Mouse (Mus musculus) MEL (cell line): ENCODE measurements at regions not wholly inside any gene's neighbourhood (a gene's known extent, or its start where the extent isn't known, plus 50 kb on each side); places are given as distances from the start of the nearest gene placed in this dataset.

Source experiments
- DNase-seq: peaks from one replicate; pipeline ENCODE4 v3.0.0; 2011; ENCODE audit warnings: low read depth, low spot score
- H3K27ac ChIP-seq: 2 replicates; pipeline ENCODE4 v1.5.1; 2012; ENCODE audit warnings: low read depth, mild to moderate bottlenecking, control low read depth, low read length, moderate library complexity; ENCODE audit not compliant: control insufficient read depth
- H3K27me3 ChIP-seq, 2 experiments: fragments of 150-350 bp in 1 of 2; sonication (generic) in 1 of 2; 2 replicates each; pipeline ENCODE4 v1.6.1; 2012; ENCODE audit warnings: low read length in 2 of 2, mild to moderate bottlenecking in 2 of 2, improper control_type of control experiment in 1 of 2, moderate library complexity in 1 of 2; ENCODE audit not compliant: insufficient read depth in 2 of 2, control insufficient read depth in 1 of 2
- H3K36me3 ChIP-seq, 2 experiments: 2 replicates each; pipeline ENCODE4 v1.6.1; 2012 to 2014; ENCODE audit warnings: low read length in 2 of 2, improper control_type of control experiment in 1 of 2, inconsistent platforms in 1 of 2, mild to moderate bottlenecking in 1 of 2; ENCODE audit not compliant: insufficient read depth in 2 of 2, control insufficient read depth in 1 of 2
- H3K4me1 ChIP-seq, 2 experiments: fragments of 150-350 bp in 1 of 2; sonication (generic) in 1 of 2; 2 replicates each; pipeline ENCODE4 v1.6.1; 2012; ENCODE audit warnings: low read length in 2 of 2, improper control_type of control experiment in 1 of 2, mild to moderate bottlenecking in 1 of 2; ENCODE audit not compliant: insufficient read depth in 2 of 2, control insufficient read depth in 1 of 2
- H3K4me3 ChIP-seq, 2 experiments: fragments of 150-350 bp in 1 of 2; sonication (generic) in 1 of 2; 2 replicates each; pipeline ENCODE4 v1.5.1; 2012; ENCODE audit warnings: low read depth in 2 of 2, low read length in 2 of 2, mild to moderate bottlenecking in 2 of 2, moderate library complexity in 2 of 2, control low read depth in 1 of 2, improper control_type of control experiment in 1 of 2; ENCODE audit not compliant: control insufficient read depth in 1 of 2, insufficient read depth in 1 of 2
- H3K79me2 ChIP-seq: 2 replicates; pipeline ENCODE4 v1.6.1; 2012; ENCODE audit warnings: mild to moderate bottlenecking, low read length, moderate library complexity; ENCODE audit not compliant: control insufficient read depth, poor library complexity, insufficient read depth
- H3K9ac ChIP-seq: 2 replicates; pipeline ENCODE4 v1.6.1; 2012; ENCODE audit warnings: low read depth, mild to moderate bottlenecking, control low read depth, low read length, moderate library complexity; ENCODE audit not compliant: control insufficient read depth, poor library complexity, severe bottlenecking
- H3K9me3 ChIP-seq: fragments of 150-350 bp; sonication (generic); replicated peaks from 2 replicates; pipeline ENCODE4 v1.6.1; 2012; ENCODE audit warnings: mild to moderate bottlenecking, low read length, improper control_type of control experiment, moderate library complexity; ENCODE audit not compliant: insufficient read depth
- CHD2 ChIP-seq: IDR thresholded peaks from 2 replicates; pipeline ENCODE4 v1.6.1; 2011; ENCODE audit warnings: low read length, improper control_type of control experiment
- CTCF ChIP-seq, 3 experiments: IDR thresholded peaks in 2 of 3; conservative IDR thresholded peaks in 1 of 3; 2 replicates each; pipeline ENCODE4 v1.5.1; 2011 to 2012; ENCODE audit warnings: low read length in 3 of 3, low read depth in 2 of 3, mild to moderate bottlenecking in 2 of 3, improper control_type of control experiment in 1 of 3, inconsistent platforms in 1 of 3, mixed read lengths in 1 of 3, moderate library complexity in 1 of 3; ENCODE audit not compliant: control insufficient read depth in 1 of 3, insufficient read depth in 1 of 3, poor library complexity in 1 of 3, severe bottlenecking in 1 of 3
- ELF1 ChIP-seq: IDR thresholded peaks from 2 replicates; pipeline ENCODE4 v1.6.1; 2014; ENCODE audit warnings: low read depth, mild to moderate bottlenecking, inconsistent platforms, low read length, improper control_type of control experiment, moderate library complexity
- EP300 ChIP-seq, 2 experiments: IDR thresholded peaks; 2 replicates each; pipeline ENCODE4 v1.6.1; 2011; ENCODE audit warnings: improper control_type of control experiment in 2 of 2, low read length in 2 of 2, low read depth in 1 of 2, mild to moderate bottlenecking in 1 of 2
- GABPA ChIP-seq: IDR thresholded peaks from 2 replicates; pipeline ENCODE4 v1.6.1; 2012; ENCODE audit warnings: low read depth, mild to moderate bottlenecking, inconsistent platforms, low read length, improper control_type of control experiment, moderate library complexity
- GATA1 ChIP-seq: IDR thresholded peaks from 2 replicates; pipeline ENCODE4 v1.6.1; 2011; ENCODE audit warnings: low read depth, low read length, improper control_type of control experiment
- HCFC1 ChIP-seq: IDR thresholded peaks from 2 replicates; pipeline ENCODE4 v1.6.1; 2012; ENCODE audit warnings: low read depth, mild to moderate bottlenecking, inconsistent platforms, low read length, improper control_type of control experiment, moderate library complexity
- MAFK ChIP-seq: IDR thresholded peaks from 2 replicates; pipeline ENCODE4 v1.6.1; 2011; ENCODE audit warnings: low read depth, mild to moderate bottlenecking, low read length, improper control_type of control experiment, borderline replicate concordance
- NELFE ChIP-seq: IDR thresholded peaks from 2 replicates; pipeline ENCODE4 v1.6.1; 2011; ENCODE audit warnings: low read depth, low read length, improper control_type of control experiment
- POLR2A ChIP-seq, 2 experiments: IDR thresholded peaks; 2 replicates each; pipeline ENCODE4 v1.6.1; 2011 to 2012; ENCODE audit warnings: low read length in 2 of 2, mild to moderate bottlenecking in 2 of 2, control low read depth in 1 of 2, improper control_type of control experiment in 1 of 2, low read depth in 1 of 2, moderate library complexity in 1 of 2; ENCODE audit not compliant: control insufficient read depth in 1 of 2, insufficient read depth in 1 of 2, poor library complexity in 1 of 2
- POLR2AphosphoS5 ChIP-seq: IDR thresholded peaks from 2 replicates; pipeline ENCODE4 v1.6.1; 2012; ENCODE audit warnings: low read depth, borderline replicate concordance, mild to moderate bottlenecking, inconsistent platforms, low read length, moderate library complexity, mixed read lengths
- RAD21 ChIP-seq: IDR thresholded peaks from 2 replicates; pipeline ENCODE4 v1.6.1; 2011; ENCODE audit warnings: mild to moderate bottlenecking, low read depth, low read length, improper control_type of control experiment
- RCOR1 ChIP-seq: IDR thresholded peaks from 2 replicates; pipeline ENCODE4 v1.6.1; 2012; ENCODE audit warnings: low read depth, mild to moderate bottlenecking, inconsistent platforms, low read length, improper control_type of control experiment
- SMC3 ChIP-seq: IDR thresholded peaks from 2 replicates; pipeline ENCODE4 v1.6.1; 2011; ENCODE audit warnings: low read depth, low read length, improper control_type of control experiment
- UBTF ChIP-seq: IDR thresholded peaks from 2 replicates; pipeline ENCODE4 v1.6.1; 2012; ENCODE audit warnings: low read depth, mild to moderate bottlenecking, inconsistent platforms, low read length, improper control_type of control experiment, moderate library complexity, borderline replicate concordance; ENCODE audit not compliant: insufficient read depth
- USF1 ChIP-seq: IDR thresholded peaks from 2 replicates; pipeline ENCODE4 v1.6.1; 2014; ENCODE audit warnings: low read depth, mild to moderate bottlenecking, inconsistent platforms, low read length, improper control_type of control experiment, moderate library complexity
- ZC3H11A ChIP-seq: IDR thresholded peaks from 2 replicates; pipeline ENCODE4 v1.6.1; 2012; ENCODE audit warnings: low read depth, mild to moderate bottlenecking, inconsistent platforms, low read length, improper control_type of control experiment
- ZKSCAN1 ChIP-seq: IDR thresholded peaks from 2 replicates; pipeline ENCODE4 v1.6.1; 2012; ENCODE audit warnings: low read depth, mild to moderate bottlenecking, inconsistent platforms, low read length, improper control_type of control experiment, moderate library complexity

GRCm38 (mm10) chr4:55215425-55216174 is 134.2 kb upstream of the Rad23b start:
- TF ChIP-seq ELF1, result no peak
- no peak for TF ChIP-seq POLR2AphosphoS5
- TF ChIP-seq POLR2A (IDR thresholded peaks at IDR 0.05; ENCODE audit: control insufficient read depth in 1 of 2, insufficient read depth in 1 of 2, low read depth in 1 of 2, low read length in 2 of 2, poor library complexity in 1 of 2), result no peak
- TF ChIP-seq EP300 (IDR thresholded peaks at IDR 0.05; ENCODE audit: low read depth in 1 of 2, low read length in 2 of 2), result no peak
- TF ChIP-seq MAFK, result no peak
- Histone ChIP-seq H3K36me3 (no peaks in the 10 kb centered on the region), H3K4me3 (no peak overlapping the region), H3K4me1 (no peaks in the 10 kb centered on the region), H3K79me2 (no peaks in the 10 kb centered on the region), H3K27me3 (no peaks in the 10 kb centered on the region), H3K9me3 (no peaks in the 10 kb centered on the region), H3K27ac (no peak overlapping the region), H3K9ac (no peak overlapping the region)
- no peak for DNase-seq

- H3K9ac ChIP-seq, result no peak overlapping the region
- H3K4me1 ChIP-seq, result no peaks in the 10 kb centered on the region
- H3K27me3 ChIP-seq, result no peaks in the 10 kb centered on the region
- TF ChIP-seq ZKSCAN1 (no peak), GATA1 (no peak), POLR2AphosphoS5 (no peak), NELFE (no peak), SMC3 (no peak), GABPA (no peak), CTCF (IDR thresholded peaks at IDR 0.05 in 2 of 3, conservative IDR thresholded peaks at IDR 0.05 in 1 of 3; ENCODE audit: control insufficient read depth in 1 of 3, insufficient read depth in 1 of 3, low read depth in 2 of 3, low read length in 3 of 3, poor library complexity in 1 of 3, severe bottlenecking in 1 of 3) (no peak), CHD2 (no peak), UBTF (no peak), RCOR1 (no peak), USF1 (no peak), MAFK (no peak), RAD21 (no peak), HCFC1 (no peak), ZC3H11A (no peak)
- no peaks in the 10 kb centered on the region for H3K9me3 ChIP-seq
- no peak overlapping the region for H3K27ac ChIP-seq
- H3K36me3 ChIP-seq, result no peaks in the 10 kb centered on the region
- DNase-seq, result no peak
- H3K79me2 ChIP-seq, result no peaks in the 10 kb centered on the region
- H3K4me3 ChIP-seq, result no peak overlapping the region
Observed at GRCm38 (mm10) chr4:55216175-55216545, 133.7 kb upstream of the Rad23b start.
